Mouse (Mus musculus) heart, postnatal 25 days (tissue): ENCODE data around the gene Olfr1412. TPM values are rescaled to one million over a fixed set of nuclear protein-coding genes. Genes with fewer than 3 reads are reported as not detected.

Experiments used
- DNase-seq: peaks from one replicate; pipeline ENCODE4 v3.0.0; 2022; ENCODE audit warnings: low spot score
- intact Hi-C: fragments of 180-260 bp; cut with DNase I; formaldehyde crosslinking; loops from one replicate; pipeline ENCODE4 v1.15.1; 2025
- total RNA-seq, 2 experiments: library from RNA; stranded (reverse); gene quantifications; 2 replicates each; pipeline ENCODE4 v1.2.3; 2021

The Olfr1412 gene
- total RNA-seq: not detected

- DNase-seq: no peak
- intact Hi-C loops: no loop called here
Measured at GRCm38 (mm10) chr1:92585479-92585878, at the start of gene Olfr1412. Olfr1412 (plus strand) TSS chr1:92585779.

DNA sequence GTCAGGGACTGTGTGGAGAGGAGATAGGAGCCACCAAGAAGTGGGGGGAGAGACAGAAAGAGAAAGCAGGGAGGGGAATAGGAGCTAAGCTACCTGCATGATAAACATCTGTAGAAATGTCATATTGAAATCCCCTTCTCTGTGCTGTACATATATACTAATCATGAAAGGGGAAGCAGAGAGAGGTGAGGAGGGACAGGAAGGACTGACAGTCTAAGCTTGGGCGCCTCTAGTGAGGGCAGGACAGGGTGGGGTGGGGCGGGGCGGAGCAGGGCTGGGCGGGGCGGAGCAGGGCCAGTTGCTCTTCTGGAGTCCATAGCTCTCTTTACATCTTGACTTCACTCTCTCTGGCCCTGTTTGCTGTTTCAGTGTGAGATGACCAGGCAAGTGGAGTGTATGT, 48.6 kb upstream of the Olfr1412 start:
- no peak for DNase-seq
- intact Hi-C loops: no loop called here

DNA sequence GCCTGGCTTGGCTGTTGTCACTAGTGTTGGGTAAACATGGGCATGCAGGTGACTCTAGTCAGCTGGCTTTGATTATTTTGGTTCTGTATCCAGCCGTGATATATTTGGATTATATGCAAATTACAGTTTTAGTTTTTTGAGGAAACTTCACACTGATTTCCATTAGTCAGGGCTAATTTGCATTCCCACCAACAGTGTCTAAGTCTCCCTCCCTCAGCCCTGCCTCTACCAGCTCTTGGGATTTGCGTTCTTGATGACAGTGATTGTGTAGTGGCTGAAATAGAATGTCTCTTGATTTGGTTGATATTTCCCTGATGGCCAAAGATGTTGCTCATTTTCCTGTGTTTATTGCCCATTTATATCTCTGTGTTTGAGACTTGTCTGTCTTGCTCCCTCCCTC, 46.5 kb upstream of the Olfr1412 start:
- no peak for DNase-seq
- intact Hi-C loops: no loop called here

DNA sequence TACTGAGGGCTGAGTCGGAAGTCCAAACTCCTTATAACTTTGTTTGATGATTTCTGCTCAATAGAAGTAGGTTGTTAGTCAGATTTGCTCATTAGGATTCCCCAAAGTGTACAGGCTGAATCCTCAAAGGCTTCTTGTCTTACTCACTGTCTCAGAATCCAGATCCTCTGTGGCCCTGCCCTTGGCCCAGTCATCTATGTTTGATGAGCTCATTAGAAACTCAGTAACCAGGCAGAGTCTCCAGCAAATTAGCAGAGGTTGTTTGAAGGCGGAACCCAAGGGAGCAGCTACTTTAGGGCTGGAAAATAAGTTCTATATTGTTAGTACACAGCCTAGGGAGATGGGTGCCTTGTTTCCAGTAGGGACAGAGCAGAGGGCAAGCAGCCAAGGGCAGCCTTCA, 39.6 kb upstream of the Olfr1412 start:
- DNase-seq: no peak
- intact Hi-C loops: no loop called here

- DNase-seq: no peak
- intact Hi-C loops: no loop called here
Measured at GRCm38 (mm10) chr1:92571022-92571421, 14.6 kb upstream of the Olfr1412 start, which contains the start of gene Olfr1413. Olfr1413 (plus strand) TSS chr1:92571322.

DNA sequence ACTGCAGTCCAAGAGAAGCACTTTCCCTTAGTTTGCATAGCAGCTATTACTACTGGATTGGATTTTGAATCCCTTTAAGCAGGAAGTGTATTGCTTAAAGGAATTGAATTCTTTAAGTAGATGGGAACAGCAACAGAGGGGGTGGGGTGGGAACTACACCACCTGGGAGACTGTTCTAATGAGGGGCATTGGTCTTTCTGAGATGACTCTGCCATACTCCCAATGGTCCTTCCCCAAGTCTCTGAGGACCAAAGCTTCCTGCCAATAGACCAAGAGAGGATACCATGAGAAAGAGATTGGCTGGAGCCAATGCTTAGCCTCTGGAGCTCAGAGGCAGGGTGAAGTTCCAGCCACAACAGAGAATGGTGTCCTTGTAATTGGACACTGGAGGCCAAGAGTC, 8.5 kb downstream of the Olfr1412 start, which contains the start of gene Olfr1411:
Gene Olfr1411, plus strand, starts transcription at position 301 of the 400 bp plus-strand sequence.
- DNase-seq: no peak
- intact Hi-C loops: no loop called here

GRCm38 (mm10) chr1:92596019-92596418, 10.4 kb downstream of the Olfr1412 start:
- intact Hi-C loops: no loop called here
- DNase-seq: no peak

- intact Hi-C loops: no loop called here
- no peak for DNase-seq
Measured at GRCm38 (mm10) chr1:92605482-92605881, 19.9 kb downstream of the Olfr1412 start, which contains the start of gene Olfr1410. Olfr1410 (plus strand) TSS chr1:92605782.

DNA sequence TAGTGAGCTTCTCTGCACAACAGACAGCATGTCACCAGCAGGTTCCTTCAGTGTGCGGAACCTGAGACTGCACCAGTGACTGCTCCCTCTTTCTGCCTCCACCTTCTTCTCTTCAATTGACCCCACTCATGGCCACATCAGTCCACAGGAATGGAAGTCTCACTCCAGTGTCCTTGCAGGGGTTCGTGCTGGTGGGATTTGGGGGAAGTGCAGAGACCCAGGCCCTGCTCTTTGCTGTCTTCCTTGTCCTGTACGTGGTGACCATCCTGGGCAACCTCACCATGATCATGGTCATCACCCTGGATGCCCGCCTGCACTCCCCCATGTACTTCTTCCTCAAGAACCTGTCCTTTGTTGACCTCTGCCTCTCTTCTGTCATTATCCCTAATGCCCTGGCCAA, 22.1 kb downstream of the Olfr1412 start:
- intact Hi-C loops: no loop called here
- no peak for DNase-seq

- DNase-seq: no peak
- intact Hi-C loops: loop anchor here (2.0 to 5.0 kb wide), 2 partner anchors 90 to 649 kb away; no protein-coding TSS in a partner anchor
Measured at GRCm38 (mm10) chr1:92611008-92611407, 25.4 kb downstream of the Olfr1412 start.

DNA sequence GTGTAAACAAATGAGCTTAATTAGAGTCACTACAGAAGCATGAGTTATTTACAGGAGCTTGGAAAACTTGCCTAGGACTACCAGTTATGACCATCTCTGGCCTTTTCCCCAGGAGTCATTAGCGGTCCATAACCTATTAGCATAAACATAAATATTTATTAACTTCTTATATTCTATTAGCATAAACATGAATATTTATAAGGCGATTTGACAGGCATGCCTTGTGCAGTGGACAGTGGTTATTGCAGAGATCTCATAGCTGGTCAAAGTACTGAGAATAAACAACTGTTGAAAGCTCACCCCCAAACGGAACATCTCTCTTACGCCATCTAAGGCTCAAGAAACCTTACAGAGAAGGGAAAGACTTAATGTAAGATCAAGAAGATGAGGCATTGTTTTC, 27.6 kb downstream of the Olfr1412 start:
- no peak for DNase-seq
- intact Hi-C loops: loop anchor here (5.0 kb wide), 1 partner anchor 651 kb away; no protein-coding TSS in a partner anchor

DNA sequence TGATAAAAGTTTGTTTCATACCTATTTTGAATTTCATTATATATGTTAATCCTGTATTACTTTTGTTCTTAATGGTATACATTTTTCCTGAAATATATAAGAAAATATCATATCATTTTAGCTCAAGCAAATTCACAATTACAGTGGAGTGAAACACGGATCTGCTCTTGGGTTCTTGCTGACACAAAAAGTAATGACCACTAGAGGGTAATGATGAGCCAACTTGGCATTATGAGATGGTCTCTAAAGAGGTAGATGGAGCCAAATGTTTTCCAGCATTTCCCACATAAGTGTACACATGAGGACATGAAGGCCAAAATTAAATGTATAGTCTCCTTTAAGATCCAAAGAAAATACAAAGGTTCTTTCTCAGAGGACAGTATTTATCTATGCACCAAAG, 28.9 kb downstream of the Olfr1412 start:
- intact Hi-C loops: loop anchor here (2.0 to 5.0 kb wide), 2 partner anchors 34 to 652 kb away; partner anchors contain the start of gene Otos
- no peak for DNase-seq

DNA sequence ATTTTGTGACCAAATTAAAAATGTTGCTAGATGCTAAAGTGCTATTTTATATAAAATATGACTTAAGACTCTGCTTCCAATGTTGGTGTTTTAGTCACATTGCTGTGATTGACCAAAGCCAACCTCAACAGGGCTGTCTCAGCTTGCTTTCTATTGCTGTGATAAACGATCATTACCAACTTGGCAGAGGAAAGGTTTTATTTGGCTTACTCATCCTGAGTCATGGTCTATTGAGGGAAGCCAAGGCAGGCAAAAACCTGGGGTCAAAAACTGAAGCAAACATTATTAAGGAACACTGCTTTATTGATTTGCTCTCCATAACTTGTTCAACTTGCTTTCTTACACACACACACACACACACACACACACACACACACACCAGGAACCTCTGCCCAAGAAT, 30.5 kb downstream of the Olfr1412 start:
- intact Hi-C loops: no loop called here
- DNase-seq: no peak

DNA sequence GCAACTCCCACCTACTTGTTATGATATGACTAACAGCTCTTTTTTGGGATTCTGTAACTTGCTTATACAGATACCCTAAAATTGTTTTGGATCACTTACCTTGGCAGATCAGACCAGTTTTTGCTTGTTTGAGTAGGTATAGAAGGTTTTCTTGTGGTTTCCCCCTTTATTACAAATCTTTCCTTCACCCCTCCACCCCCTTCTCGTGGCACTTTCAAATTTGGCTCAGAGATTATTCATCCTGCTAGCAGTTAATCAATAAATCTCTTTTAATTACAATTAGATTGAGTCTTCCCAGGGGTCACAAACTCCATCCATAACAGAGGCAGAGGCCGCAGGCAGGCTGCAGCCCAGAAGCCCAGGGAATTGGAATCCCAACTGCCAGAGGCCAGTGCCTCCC, 31.9 kb downstream of the Olfr1412 start, which contains the start of gene Olfr12:
Gene Olfr12, plus strand, starts transcription at position 301 of the 400 bp plus-strand sequence.
- intact Hi-C loops: no loop called here

DNA sequence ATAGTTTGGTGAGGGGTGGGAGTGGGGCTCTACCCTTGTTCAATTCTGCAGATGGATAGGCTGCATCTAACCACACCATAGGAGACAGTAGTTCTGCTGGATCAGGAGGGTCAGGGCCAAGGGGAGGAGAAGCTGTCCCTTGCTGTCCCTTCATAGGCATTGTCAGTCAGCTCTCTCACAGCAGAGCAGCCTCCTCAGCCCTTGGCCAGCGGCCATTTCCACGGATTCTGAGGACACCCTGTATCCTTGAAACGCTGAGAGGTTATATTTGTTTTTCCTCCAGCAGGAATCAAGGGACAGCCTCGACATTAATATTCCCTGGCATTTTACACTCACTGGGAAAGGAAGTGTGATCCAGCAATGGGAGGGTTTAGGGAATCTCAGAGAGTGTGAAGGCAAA, 32.8 kb downstream of the Olfr1412 start:
- intact Hi-C loops: no loop called here
- no peak for DNase-seq

More for the DNA sequence above, 31.9 kb downstream of the Olfr1412 start, which contains the start of gene Olfr12:
- no peak for DNase-seq

GRCm38 (mm10) chr1:92628227-92628626, 42.6 kb downstream of the Olfr1412 start:
- DNase-seq: no peak
- intact Hi-C loops: no loop called here

- DNase-seq: no peak
- intact Hi-C loops: no loop called here
Measured at GRCm38 (mm10) chr1:92632196-92632595, 46.6 kb downstream of the Olfr1412 start.

GRCm38 (mm10) chr1:92632948-92633347, 47.4 kb downstream of the Olfr1412 start:
- DNase-seq: no peak
- intact Hi-C loops: no loop called here

GRCm38 (mm10) chr1:92633726-92634125, 48.1 kb downstream of the Olfr1412 start:
- intact Hi-C loops: no loop called here

DNA sequence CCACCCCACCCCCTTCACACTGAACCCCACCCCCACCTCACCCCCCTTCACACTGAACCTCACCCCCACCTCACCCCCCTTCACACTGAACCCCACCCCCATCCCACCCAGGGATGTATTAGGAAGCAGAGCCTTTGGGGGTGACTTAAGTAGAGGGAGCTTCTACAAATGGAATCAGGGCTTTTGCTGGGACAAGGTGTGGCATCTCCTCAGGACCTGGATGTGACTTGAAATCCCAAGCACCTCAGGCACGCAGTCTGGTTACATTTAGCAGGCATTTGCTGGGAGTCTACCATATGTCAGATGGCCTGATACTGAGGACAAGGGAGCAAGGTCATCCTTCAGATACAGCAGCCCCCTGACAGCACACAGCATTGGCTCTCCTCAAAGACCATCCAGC, 49.0 kb downstream of the Olfr1412 start:
- no peak for DNase-seq
- intact Hi-C loops: no loop called here

More at GRCm38 (mm10) chr1:92633726-92634125, 48.1 kb downstream of the Olfr1412 start:
- no peak for DNase-seq

GRCm38 (mm10) chr1:92634976-92635599, 49.5 kb downstream of the Olfr1412 start:
- no peak for DNase-seq
- intact Hi-C loops: no loop called here

DNA sequence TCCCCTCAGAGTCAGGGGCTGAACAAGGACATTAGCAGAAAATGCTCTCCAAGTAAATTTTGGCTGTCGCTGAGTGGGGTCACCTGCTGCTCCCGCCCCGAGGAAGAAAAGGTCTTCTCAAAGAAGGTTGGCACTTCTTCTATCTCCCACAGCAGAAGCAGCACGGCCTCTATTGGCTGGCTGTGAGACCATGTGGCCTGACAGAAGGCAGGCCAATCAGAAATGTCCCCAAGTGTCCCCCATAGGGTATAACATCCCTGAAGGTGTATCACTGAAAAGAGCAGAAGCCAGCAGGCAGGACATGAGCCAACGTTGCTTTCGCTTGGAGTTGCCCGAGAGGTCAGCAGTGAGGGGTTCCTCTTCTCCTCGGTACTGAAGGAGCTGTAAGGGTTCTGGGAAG, 50.4 kb downstream of the Olfr1412 start:
- intact Hi-C loops: no loop called here
- DNase-seq: no peak
